Mouse (Mus musculus): ENCODE data around the gene Angptl7. TPM values are rescaled to one million over a fixed set of nuclear protein-coding genes. Genes with fewer than 3 reads are reported as not detected.

The Angptl7 gene
- polyA plus RNA-seq, 1 experiment = 3.6 TPM

GRCm38 (mm10) chr4:148460656-148461284 is 39.5 kb downstream of the Angptl7 start:
- H3K4me1 ChIP-seq (ENCODE audit: control insufficient read depth, insufficient read depth, insufficient read length) = no peaks in the 10 kb centered on the region
- WGBS = 93% methylated on average over 12 of the region's 12 CpGs
- H3K27me3 ChIP-seq (ENCODE audit: control insufficient read depth, insufficient read depth, low read length) = no peaks in the 10 kb centered on the region
- no peak overlapping the region for H3K27ac ChIP-seq (ENCODE audit: insufficient read depth, low read length)
- no peak overlapping the region for H3K4me3 ChIP-seq (ENCODE audit: extremely low read depth, insufficient read depth, insufficient read length)
- peaks cover 53% of the 10 kb centered on the region for H3K36me3 ChIP-seq (ENCODE audit: control insufficient read depth, insufficient read depth, low read length)
- no peak for DNase-seq (ENCODE audit: low read depth in 1 of 2, low spot score in 2 of 2)
- TF ChIP-seq CTCF (IDR thresholded peaks at IDR 0.05; ENCODE audit: extremely low read depth, insufficient read depth, insufficient read length, insufficient replicate concordance) (no peak), POLR2A (IDR thresholded peaks at IDR 0.05; ENCODE audit: low read depth, low read length) (no peak)

- Histone ChIP-seq H3K36me3 (ENCODE audit: control insufficient read depth, insufficient read depth, low read length) (peaks cover 54% of the 10 kb centered on the region), H3K27me3 (ENCODE audit: control insufficient read depth, insufficient read depth, low read length) (no peaks in the 10 kb centered on the region), H3K4me3 (ENCODE audit: extremely low read depth, insufficient read depth, insufficient read length) (no peak overlapping the region), H3K27ac (ENCODE audit: insufficient read depth, low read length) (no peak overlapping the region), H3K4me1 (ENCODE audit: control insufficient read depth, insufficient read depth, insufficient read length) (no peaks in the 10 kb centered on the region)
- WGBS = 91% methylated on average over 5 of the region's 5 CpGs
- no peak for TF ChIP-seq POLR2A (IDR thresholded peaks at IDR 0.05; ENCODE audit: low read depth, low read length)
- no peak for TF ChIP-seq CTCF (IDR thresholded peaks at IDR 0.05; ENCODE audit: extremely low read depth, insufficient read depth, insufficient read length, insufficient replicate concordance)
- no peak for DNase-seq (ENCODE audit: low read depth in 1 of 2, low spot score in 2 of 2)
Measured at GRCm38 (mm10) chr4:148455477-148456025, 44.7 kb downstream of the Angptl7 start.

- H3K4me3 ChIP-seq (ENCODE audit: extremely low read depth, insufficient read depth, insufficient read length) = no peak overlapping the region
- whole genome bisulfite sequencing = 96% methylated on average over 11 of the region's 11 CpGs
Measured at GRCm38 (mm10) chr4:148453707-148454106, 46.6 kb downstream of the Angptl7 start.

DNA sequence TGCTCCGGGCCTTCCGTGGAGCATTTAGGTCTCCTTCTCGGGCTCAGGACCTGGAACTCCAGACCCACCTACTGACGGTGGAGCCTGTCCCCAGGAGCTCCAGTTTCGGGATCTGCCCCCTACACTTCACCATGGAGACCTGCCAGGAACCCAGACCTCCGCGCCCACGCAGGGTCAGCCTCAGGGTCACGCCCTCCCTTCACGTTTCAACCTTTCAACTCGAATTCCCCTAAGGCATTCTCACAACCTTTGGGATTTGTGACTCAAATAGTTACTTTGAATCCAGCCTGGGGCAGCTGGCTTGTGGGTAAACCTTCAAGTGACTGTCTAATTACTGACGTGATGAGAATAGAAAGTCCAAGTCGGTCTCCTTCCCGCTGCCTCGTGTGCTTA is 51.4 kb downstream of the Angptl7 start:
- H3K27ac ChIP-seq (ENCODE audit: insufficient read depth, low read length) = peak overlapping the region; percentile 44
- peaks cover 7% of the 10 kb centered on the region for H3K36me3 ChIP-seq (ENCODE audit: control insufficient read depth, insufficient read depth, low read length)
- H3K4me1 ChIP-seq (ENCODE audit: control insufficient read depth, insufficient read depth, insufficient read length) = peaks cover 9% of the 10 kb centered on the region; the same call in 1 of the 2 replicates
- no peak for DNase-seq (ENCODE audit: low read depth in 1 of 2, low spot score in 2 of 2)
- H3K27me3 ChIP-seq (ENCODE audit: control insufficient read depth, insufficient read depth, low read length) = no peaks in the 10 kb centered on the region
- 0% methylated on average over 15 of the region's 15 CpGs for WGBS
- TF ChIP-seq POLR2A (IDR thresholded peaks at IDR 0.05; ENCODE audit: low read depth, low read length) (no peak), CTCF (IDR thresholded peaks at IDR 0.05; ENCODE audit: extremely low read depth, insufficient read depth, insufficient read length, insufficient replicate concordance) (no peak)
- H3K4me3 ChIP-seq (ENCODE audit: extremely low read depth, insufficient read depth, insufficient read length) = peak overlapping the region; percentile 71

More at GRCm38 (mm10) chr4:148453707-148454106, 46.6 kb downstream of the Angptl7 start:
- no peak for TF ChIP-seq CTCF (IDR thresholded peaks at IDR 0.05; ENCODE audit: extremely low read depth, insufficient read depth, insufficient read length, insufficient replicate concordance)
- TF ChIP-seq POLR2A (IDR thresholded peaks at IDR 0.05; ENCODE audit: low read depth, low read length) = no peak
- no peak for DNase-seq (ENCODE audit: low read depth in 1 of 2, low spot score in 2 of 2)
- Histone ChIP-seq H3K36me3 (ENCODE audit: control insufficient read depth, insufficient read depth, low read length) (peaks cover 46% of the 10 kb centered on the region), H3K27me3 (ENCODE audit: control insufficient read depth, insufficient read depth, low read length) (no peaks in the 10 kb centered on the region), H3K27ac (ENCODE audit: insufficient read depth, low read length) (no peak overlapping the region), H3K4me1 (ENCODE audit: control insufficient read depth, insufficient read depth, insufficient read length) (0 out of 2 replicates have a peak, but pooled peaks cover 4% of the 10 kb centered on the region)

DNA sequence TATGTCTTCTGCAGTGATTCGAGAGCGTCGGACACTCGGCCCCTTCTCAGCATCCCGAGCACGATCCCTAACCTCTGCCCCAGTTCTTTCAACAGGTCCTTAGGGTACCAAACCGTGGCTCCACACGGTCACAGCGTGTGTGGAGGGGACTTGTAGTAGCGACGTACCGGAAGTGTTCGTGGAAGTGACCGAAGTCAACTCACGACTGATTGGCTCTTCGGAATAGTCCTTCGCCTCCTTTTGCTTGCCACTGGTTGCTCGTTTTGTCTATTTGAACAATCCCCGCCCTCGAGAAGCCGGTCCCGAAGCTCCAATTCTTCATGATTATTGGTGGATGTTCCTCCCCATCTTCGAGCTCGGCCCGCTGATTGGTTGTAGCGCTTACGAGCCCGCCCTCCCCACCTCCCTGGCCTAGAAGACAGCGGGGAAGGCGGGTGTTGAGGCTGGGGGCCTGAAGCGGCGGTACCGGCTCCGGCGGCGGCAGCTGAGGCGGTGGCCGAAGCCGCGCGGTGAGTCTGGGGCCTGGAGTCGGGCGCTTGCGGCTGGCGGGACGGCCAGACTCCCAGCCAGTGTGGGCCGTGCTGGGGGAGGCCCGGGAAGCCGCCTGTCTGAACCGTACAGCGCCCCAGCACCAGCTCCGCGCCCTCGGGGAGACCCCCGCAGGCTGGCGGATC is 51.9 kb downstream of the Angptl7 start, which contains the start of gene Mtor:
TSS of gene Mtor (plus strand) at position 433 of the 674 bp plus-strand sequence.
- H3K4me3 ChIP-seq (ENCODE audit: extremely low read depth, insufficient read depth, insufficient read length) = peak within 1 kb of the TSS; percentile 71
- DNase-seq (ENCODE audit: low read depth in 1 of 2, low spot score in 2 of 2) = peak; percentile 92 to 97
- peak within 1 kb of the TSS; percentile 68 for H3K27ac ChIP-seq (ENCODE audit: insufficient read depth, low read length)
- under 1% methylated on average over 54 of the region's 56 CpGs for WGBS
- TF ChIP-seq POLR2A (IDR thresholded peaks at IDR 0.05; ENCODE audit: low read depth, low read length) (peak; percentile 80), CTCF (IDR thresholded peaks at IDR 0.05; ENCODE audit: extremely low read depth, insufficient read depth, insufficient read length, insufficient replicate concordance) (no peak)
- peaks cover 2% of the 10 kb centered on the region for H3K36me3 ChIP-seq (ENCODE audit: control insufficient read depth, insufficient read depth, low read length)
- H3K4me1 ChIP-seq (ENCODE audit: control insufficient read depth, insufficient read depth, insufficient read length) = peaks cover 11% of the 10 kb centered on the region; the same call in 1 of the 2 replicates
- no peaks in the 10 kb centered on the region for H3K27me3 ChIP-seq (ENCODE audit: control insufficient read depth, insufficient read depth, low read length)

Other genes with a start within 250 kb of the Angptl7 start
- gene Disp3, start 212.5 kb downstream of the Angptl7 start, polyA plus RNA-seq (2012; rRNA removed) = 0.02 and 0.19 TPM in 2 replicates
- 11.3 and 13.2 TPM in 2 replicates for gene Ubiad1, start 55.7 kb downstream of the Angptl7 start, polyA plus RNA-seq (2012; rRNA removed)
- 14.2 and 14.6 TPM in 2 replicates for gene Mtor, start 51.8 kb downstream of the Angptl7 start, polyA plus RNA-seq (2012; rRNA removed)
- gene Exosc10, start 58.0 kb upstream of the Angptl7 start, polyA plus RNA-seq (2012; rRNA removed) = 29.2 and 31.6 TPM in 2 replicates
- 55.7 and 80.0 TPM in 2 replicates for gene Srm, start 91.0 kb upstream of the Angptl7 start, polyA plus RNA-seq (2012; rRNA removed)
- gene Masp2, start 102.1 kb upstream of the Angptl7 start, polyA plus RNA-seq (2012; rRNA removed) = 0.26 and 1.3 TPM in 2 replicates
- gene Tardbp, start 126.6 kb upstream of the Angptl7 start, polyA plus RNA-seq (2012; rRNA removed) = 49.8 and 57.0 TPM in 2 replicates
- 0.07 TPM in 1 of 2 replicates, not detected in the other for gene Gm572, start 142.9 kb upstream of the Angptl7 start, polyA plus RNA-seq (2012; rRNA removed)

All from spleen, adult 2 months (tissue).